Mouse (Mus musculus): ENCODE results near the gene Hacd2.

Gene Hacd2

GRCm38 (mm10) chr16:35007361-35007760 lies 14.9 kb upstream of the Hacd2 start:
- no peak for DNase-seq (ENCODE audit: low read depth, low spot score)

- DNase-seq (ENCODE audit: low read depth, low spot score) = no peak
Measured at GRCm38 (mm10) chr16:35008447-35008846, 13.8 kb upstream of the Hacd2 start.

GRCm38 (mm10) chr16:35013501-35013900 lies 8.7 kb upstream of the Hacd2 start:
- DNase-seq (ENCODE audit: low read depth, low spot score) = no peak

- no peak for DNase-seq (ENCODE audit: low read depth, low spot score)
Measured at GRCm38 (mm10) chr16:35016491-35016890, 5.7 kb upstream of the Hacd2 start.

GRCm38 (mm10) chr16:35018470-35018974 lies 3.7 kb upstream of the Hacd2 start:
- DNase-seq (ENCODE audit: low read depth, low spot score) = no peak

- DNase-seq (ENCODE audit: low read depth, low spot score) = no peak
Measured at GRCm38 (mm10) chr16:35021903-35022241, 356 bp upstream of the Hacd2 start.

- no peak for DNase-seq (ENCODE audit: low read depth, low spot score)
Measured at GRCm38 (mm10) chr16:35023138-35023735, 1.0 kb downstream of the Hacd2 start.

- no peak for DNase-seq (ENCODE audit: low read depth, low spot score)
Measured at GRCm38 (mm10) chr16:35024300-35024699, 2.1 kb downstream of the Hacd2 start.

- DNase-seq (ENCODE audit: low read depth, low spot score) = no peak
Measured at GRCm38 (mm10) chr16:35025347-35025746, 3.1 kb downstream of the Hacd2 start.

GRCm38 (mm10) chr16:35033241-35033640 lies 11.0 kb downstream of the Hacd2 start:
- no peak for DNase-seq (ENCODE audit: low read depth, low spot score)

- no peak for DNase-seq (ENCODE audit: low read depth, low spot score)
Measured at GRCm38 (mm10) chr16:35033809-35034577, 11.8 kb downstream of the Hacd2 start.

- DNase-seq (ENCODE audit: low read depth, low spot score) = no peak
Measured at GRCm38 (mm10) chr16:35034971-35035370, 12.7 kb downstream of the Hacd2 start.

GRCm38 (mm10) chr16:35036754-35037153 lies 14.5 kb downstream of the Hacd2 start:
- no peak for DNase-seq (ENCODE audit: low read depth, low spot score)

GRCm38 (mm10) chr16:35038343-35039057 lies 16.3 kb downstream of the Hacd2 start:
- DNase-seq (ENCODE audit: low read depth, low spot score) = peak; percentile 34

- DNase-seq (ENCODE audit: low read depth, low spot score) = no peak
Measured at GRCm38 (mm10) chr16:35040154-35040553, 17.9 kb downstream of the Hacd2 start.

GRCm38 (mm10) chr16:35041001-35041400 lies 18.8 kb downstream of the Hacd2 start:
- no peak for DNase-seq (ENCODE audit: low read depth, low spot score)

- no peak for DNase-seq (ENCODE audit: low read depth, low spot score)
Measured at GRCm38 (mm10) chr16:35046081-35046775, 24.0 kb downstream of the Hacd2 start.

GRCm38 (mm10) chr16:35047272-35047969 lies 25.2 kb downstream of the Hacd2 start:
- no peak for DNase-seq (ENCODE audit: low read depth, low spot score)

GRCm38 (mm10) chr16:35051066-35051465 lies 28.8 kb downstream of the Hacd2 start:
- peak; percentile 37 for DNase-seq (ENCODE audit: low read depth, low spot score)

GRCm38 (mm10) chr16:35052191-35052590 lies 30.0 kb downstream of the Hacd2 start:
- no peak for DNase-seq (ENCODE audit: low read depth, low spot score)
